Mouse (Mus musculus): ENCODE measurements around the gene Itgb4. TPM values are rescaled to one million over a fixed set of nuclear protein-coding genes. Genes with fewer than 3 reads are reported as not detected.

Itgb4 gene
- polyA plus RNA-seq, 1 experiment: 0.23 TPM

DNA sequence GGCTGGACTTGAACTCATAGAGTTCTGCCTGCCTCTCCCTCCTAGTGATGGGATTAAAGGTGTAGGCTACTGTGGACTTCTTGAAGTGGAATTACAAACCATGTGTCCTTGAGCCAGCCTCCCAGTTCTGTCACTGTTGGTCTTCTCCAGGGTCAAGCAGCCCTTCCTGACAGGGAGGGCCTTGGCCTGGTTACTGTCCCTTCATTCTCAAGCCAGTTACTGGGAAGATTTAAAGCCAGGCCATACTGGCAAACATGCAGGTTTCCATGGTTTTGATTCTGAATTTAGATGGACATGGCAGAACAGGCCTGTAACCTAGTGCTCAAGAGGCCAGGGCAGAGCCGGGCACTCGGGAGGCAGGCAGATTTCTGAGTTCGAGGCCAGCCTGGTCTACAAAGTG lies 20.7 kb downstream of the Itgb4 start:
- TF ChIP-seq CTCF (IDR thresholded peaks at IDR 0.05; ENCODE audit: low read depth, low read length): no peak
- Histone ChIP-seq H3K4me1 (ENCODE audit: control insufficient read depth, insufficient read depth, low read length) (no peaks in the 10 kb centered on the region), H3K27ac (ENCODE audit: insufficient read depth, low read depth, low read length) (no peak overlapping the region), H3K4me3 (ENCODE audit: insufficient read depth, low read length) (no peak overlapping the region)

DNA sequence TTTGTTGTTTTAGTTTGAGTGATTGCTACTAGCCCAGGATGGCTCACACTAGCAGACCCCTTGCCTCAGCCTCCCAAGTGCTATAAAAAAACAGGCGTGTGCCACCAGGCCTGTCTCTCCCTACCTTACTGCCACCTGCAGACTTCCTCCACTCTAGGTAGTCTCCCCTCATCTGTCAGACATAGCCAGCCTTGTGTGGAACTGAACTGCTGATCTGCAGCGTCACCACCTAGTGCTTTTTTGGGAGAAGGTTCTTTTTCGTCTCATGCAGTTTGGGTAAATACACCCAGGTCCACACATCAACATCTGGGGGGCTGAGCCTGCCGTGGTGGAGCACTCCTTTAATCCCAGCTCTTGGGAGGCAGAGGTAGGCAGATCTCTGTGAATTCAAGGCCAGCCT lies 22.5 kb downstream of the Itgb4 start:
- no peak overlapping the region for H3K4me3 ChIP-seq (ENCODE audit: insufficient read depth, low read length)
- TF ChIP-seq POLR2A (IDR thresholded peaks at IDR 0.05; ENCODE audit: borderline replicate concordance, low read depth, low read length) (no peak), CTCF (IDR thresholded peaks at IDR 0.05; ENCODE audit: low read depth, low read length) (no peak)
- no peaks in the 10 kb centered on the region for H3K4me1 ChIP-seq (ENCODE audit: control insufficient read depth, insufficient read depth, low read length)
- no peak overlapping the region for H3K27ac ChIP-seq (ENCODE audit: insufficient read depth, low read depth, low read length)

DNA sequence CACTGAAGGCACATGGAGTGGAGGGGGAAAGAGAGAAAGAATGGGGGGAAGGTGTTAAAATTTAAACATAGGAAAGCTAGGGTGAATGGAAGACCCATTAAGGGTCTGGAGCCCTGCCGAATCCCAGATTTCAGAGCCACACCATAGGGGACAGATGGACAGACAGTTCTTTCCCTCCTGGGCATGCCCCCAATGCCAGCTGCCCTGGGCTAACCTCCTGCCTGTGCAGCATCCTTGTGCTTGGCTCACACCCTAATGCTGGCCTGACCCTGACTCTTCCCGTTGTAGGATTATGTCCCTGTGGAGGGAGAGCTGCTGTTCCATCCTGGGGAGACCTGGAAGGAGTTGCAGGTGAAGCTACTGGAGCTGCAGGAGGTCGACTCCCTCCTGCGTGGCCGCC lies 23.2 kb downstream of the Itgb4 start:
- Histone ChIP-seq H3K4me3 (ENCODE audit: insufficient read depth, low read length) (no peak overlapping the region), H3K4me1 (ENCODE audit: control insufficient read depth, insufficient read depth, low read length) (no peaks in the 10 kb centered on the region), H3K27ac (ENCODE audit: insufficient read depth, low read depth, low read length) (no peak overlapping the region)
- TF ChIP-seq POLR2A (IDR thresholded peaks at IDR 0.05; ENCODE audit: borderline replicate concordance, low read depth, low read length) (no peak), CTCF (IDR thresholded peaks at IDR 0.05; ENCODE audit: low read depth, low read length) (no peak)

DNA sequence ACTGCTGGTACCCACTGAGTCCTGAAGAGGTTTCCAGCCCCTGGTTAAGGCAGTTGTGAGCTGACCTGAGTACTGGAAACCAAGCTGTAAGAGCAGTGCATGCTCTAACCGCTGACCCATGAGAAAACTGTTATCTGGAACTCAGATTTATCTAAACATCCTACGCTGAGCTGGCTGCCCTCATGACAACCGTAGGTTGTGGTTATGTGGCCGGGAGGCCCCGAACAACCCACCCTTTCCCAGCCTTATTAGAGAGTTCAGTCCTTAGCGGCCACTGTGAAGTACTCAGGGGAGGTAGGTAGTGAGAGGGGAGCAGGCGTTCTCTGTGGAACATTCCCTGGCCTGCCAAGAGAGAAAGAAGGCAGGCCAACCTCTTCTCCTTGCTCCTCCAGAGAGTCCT lies 24.5 kb downstream of the Itgb4 start:
- no peak for TF ChIP-seq POLR2A (IDR thresholded peaks at IDR 0.05; ENCODE audit: borderline replicate concordance, low read depth, low read length)
- no peak for TF ChIP-seq CTCF (IDR thresholded peaks at IDR 0.05; ENCODE audit: low read depth, low read length)
- Histone ChIP-seq H3K27ac (ENCODE audit: insufficient read depth, low read depth, low read length) (no peak overlapping the region), H3K4me1 (ENCODE audit: control insufficient read depth, insufficient read depth, low read length) (no peaks in the 10 kb centered on the region), H3K4me3 (ENCODE audit: insufficient read depth, low read length) (no peak overlapping the region)

DNA sequence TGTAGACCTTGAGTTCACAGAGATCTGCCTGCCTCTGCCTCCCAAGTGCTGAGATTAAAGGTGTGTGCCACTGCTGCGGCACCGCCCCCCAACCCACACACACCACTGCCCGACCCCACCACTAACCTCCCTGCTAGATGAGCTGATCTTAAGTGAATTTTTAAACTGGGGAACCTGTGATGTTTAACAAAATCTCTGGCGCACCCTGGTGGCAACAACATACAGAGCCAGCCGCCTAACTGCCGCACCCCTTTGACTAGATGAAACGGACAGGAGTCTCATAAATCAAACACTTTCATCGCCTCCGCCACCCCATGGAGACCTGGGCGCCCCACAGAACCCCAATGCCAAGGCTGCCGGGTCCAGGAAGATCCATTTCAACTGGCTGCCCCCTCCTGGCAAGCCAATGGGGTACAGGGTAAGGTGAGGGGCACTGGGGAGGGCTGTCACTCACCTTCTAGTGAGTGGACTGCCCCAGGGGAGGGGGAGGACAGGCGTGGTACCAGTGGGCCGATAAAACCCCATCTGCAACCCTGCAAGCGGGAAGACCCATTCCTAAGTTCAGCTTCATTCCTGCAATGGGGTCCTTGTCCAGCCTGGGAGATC lies 25.1 kb downstream of the Itgb4 start:
- H3K4me1 ChIP-seq (ENCODE audit: control insufficient read depth, insufficient read depth, low read length): peaks cover 3% of the 10 kb centered on the region
- no peak overlapping the region for H3K27ac ChIP-seq (ENCODE audit: insufficient read depth, low read depth, low read length)
- H3K4me3 ChIP-seq (ENCODE audit: insufficient read depth, low read length): no peak overlapping the region
- TF ChIP-seq CTCF (IDR thresholded peaks at IDR 0.05; ENCODE audit: low read depth, low read length): peak; percentile 50
- TF ChIP-seq POLR2A (IDR thresholded peaks at IDR 0.05; ENCODE audit: borderline replicate concordance, low read depth, low read length): no peak

DNA sequence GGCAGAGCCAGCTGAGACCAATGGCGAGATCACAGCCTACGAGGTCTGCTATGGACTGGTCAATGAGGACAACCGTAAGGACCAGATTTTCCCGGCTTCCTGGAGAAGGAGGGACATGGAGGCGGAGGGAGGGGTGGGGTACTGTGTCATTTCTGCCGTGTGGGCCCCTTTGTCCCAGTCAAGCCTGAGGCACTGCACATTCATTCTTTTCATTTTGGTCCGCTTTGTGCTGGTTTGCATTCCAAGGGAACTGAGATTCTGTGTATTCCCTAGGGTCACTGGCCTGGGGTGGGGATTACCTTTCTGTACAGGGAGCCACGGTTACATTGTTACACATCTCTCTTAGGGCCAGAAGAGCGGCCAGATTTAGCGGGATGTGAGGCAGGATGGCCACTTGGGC lies 26.1 kb downstream of the Itgb4 start:
- H3K4me3 ChIP-seq (ENCODE audit: insufficient read depth, low read length): no peak overlapping the region
- H3K27ac ChIP-seq (ENCODE audit: insufficient read depth, low read depth, low read length): no peak overlapping the region
- TF ChIP-seq POLR2A (IDR thresholded peaks at IDR 0.05; ENCODE audit: borderline replicate concordance, low read depth, low read length) (no peak), CTCF (IDR thresholded peaks at IDR 0.05; ENCODE audit: low read depth, low read length) (no peak)
- peaks cover 9% of the 10 kb centered on the region for H3K4me1 ChIP-seq (ENCODE audit: control insufficient read depth, insufficient read depth, low read length)

DNA sequence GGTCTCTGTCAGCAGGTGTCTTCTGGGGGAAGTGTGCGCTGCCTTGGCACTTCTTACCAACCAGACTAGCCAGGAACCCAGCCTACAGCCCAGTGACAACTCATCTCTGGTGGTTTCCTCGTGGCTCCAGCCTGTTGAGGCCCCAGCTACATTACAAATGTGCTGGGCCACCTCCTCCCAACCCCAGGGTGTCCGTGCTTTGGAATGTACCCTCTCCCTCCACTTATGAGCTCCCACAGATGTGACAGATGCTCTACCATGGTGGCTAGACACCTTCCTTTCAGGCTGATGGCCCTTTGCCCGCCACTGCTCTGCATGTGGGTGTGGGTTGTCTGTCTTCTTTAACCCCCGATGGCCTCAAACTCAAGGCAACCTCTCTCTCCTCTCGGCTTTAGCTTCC lies 27.2 kb downstream of the Itgb4 start:
- no peak overlapping the region for H3K27ac ChIP-seq (ENCODE audit: insufficient read depth, low read depth, low read length)
- TF ChIP-seq POLR2A (IDR thresholded peaks at IDR 0.05; ENCODE audit: borderline replicate concordance, low read depth, low read length) (no peak), CTCF (IDR thresholded peaks at IDR 0.05; ENCODE audit: low read depth, low read length) (no peak)
- H3K4me3 ChIP-seq (ENCODE audit: insufficient read depth, low read length): no peak overlapping the region
- H3K4me1 ChIP-seq (ENCODE audit: control insufficient read depth, insufficient read depth, low read length): peaks cover 10% of the 10 kb centered on the region

DNA sequence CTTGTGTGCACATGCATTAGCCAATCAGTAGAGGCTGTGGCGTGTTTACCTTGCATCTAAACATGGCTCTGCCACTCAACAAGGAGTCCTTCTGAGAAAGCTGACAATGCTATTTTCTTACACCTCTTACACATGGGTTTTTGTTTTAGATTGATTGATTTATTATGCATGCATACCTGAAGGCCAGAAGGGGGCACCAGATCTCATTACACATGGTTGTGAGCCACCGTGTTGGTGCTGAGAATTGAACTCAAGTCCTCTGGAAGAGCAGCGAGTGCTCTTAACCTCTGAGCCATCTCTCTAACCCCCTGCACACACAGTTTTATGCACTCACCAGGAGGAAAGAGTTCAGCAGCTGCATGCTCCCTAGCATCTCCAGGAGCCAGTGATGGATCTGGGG lies 28.4 kb downstream of the Itgb4 start:
- no peak for TF ChIP-seq POLR2A (IDR thresholded peaks at IDR 0.05; ENCODE audit: borderline replicate concordance, low read depth, low read length)
- TF ChIP-seq CTCF (IDR thresholded peaks at IDR 0.05; ENCODE audit: low read depth, low read length): no peak
- H3K4me1 ChIP-seq (ENCODE audit: control insufficient read depth, insufficient read depth, low read length): peaks cover 10% of the 10 kb centered on the region
- no peak overlapping the region for H3K4me3 ChIP-seq (ENCODE audit: insufficient read depth, low read length)
- no peak overlapping the region for H3K27ac ChIP-seq (ENCODE audit: insufficient read depth, low read depth, low read length)

DNA sequence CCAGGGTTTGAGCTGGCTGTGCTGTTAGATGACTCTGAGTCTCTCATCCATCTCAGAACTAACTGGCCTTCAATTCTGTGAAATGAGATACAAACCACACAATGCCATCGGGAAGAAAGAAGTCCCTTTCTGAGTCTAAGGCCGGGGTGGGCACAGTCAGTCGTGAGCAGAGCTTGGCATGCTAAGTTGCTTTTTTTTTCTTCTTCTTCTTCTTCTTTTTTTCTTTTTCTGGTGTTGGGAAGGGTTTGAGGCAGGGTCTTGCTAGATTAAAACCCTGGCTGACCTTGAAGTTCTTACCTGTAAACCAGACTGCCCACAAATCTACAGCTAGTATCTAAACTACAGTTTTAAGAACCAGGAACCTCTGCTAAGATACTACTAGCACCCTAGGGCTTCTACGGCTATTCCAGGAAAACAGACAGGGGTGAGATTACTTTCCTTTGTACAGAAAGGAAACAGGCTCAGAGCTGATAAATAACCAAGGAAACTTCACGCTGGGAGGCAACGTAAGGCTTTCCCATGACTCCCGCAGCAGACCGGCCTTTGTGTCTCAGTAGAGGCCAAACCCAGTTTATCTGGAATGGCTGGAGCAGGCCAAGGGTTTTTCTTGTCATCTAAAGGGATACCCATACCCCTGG lies 29.8 kb downstream of the Itgb4 start:
- H3K4me1 ChIP-seq (ENCODE audit: control insufficient read depth, insufficient read depth, low read length): peaks cover 10% of the 10 kb centered on the region
- 0 out of 2 replicates have a peak overlapping the region, but pooled peaks have one; percentile 4 for H3K27ac ChIP-seq (ENCODE audit: insufficient read depth, low read depth, low read length)
- H3K4me3 ChIP-seq (ENCODE audit: insufficient read depth, low read length): peak overlapping the region; percentile 33
- no peak for TF ChIP-seq CTCF (IDR thresholded peaks at IDR 0.05; ENCODE audit: low read depth, low read length)
- TF ChIP-seq POLR2A (IDR thresholded peaks at IDR 0.05; ENCODE audit: borderline replicate concordance, low read depth, low read length): no peak

DNA sequence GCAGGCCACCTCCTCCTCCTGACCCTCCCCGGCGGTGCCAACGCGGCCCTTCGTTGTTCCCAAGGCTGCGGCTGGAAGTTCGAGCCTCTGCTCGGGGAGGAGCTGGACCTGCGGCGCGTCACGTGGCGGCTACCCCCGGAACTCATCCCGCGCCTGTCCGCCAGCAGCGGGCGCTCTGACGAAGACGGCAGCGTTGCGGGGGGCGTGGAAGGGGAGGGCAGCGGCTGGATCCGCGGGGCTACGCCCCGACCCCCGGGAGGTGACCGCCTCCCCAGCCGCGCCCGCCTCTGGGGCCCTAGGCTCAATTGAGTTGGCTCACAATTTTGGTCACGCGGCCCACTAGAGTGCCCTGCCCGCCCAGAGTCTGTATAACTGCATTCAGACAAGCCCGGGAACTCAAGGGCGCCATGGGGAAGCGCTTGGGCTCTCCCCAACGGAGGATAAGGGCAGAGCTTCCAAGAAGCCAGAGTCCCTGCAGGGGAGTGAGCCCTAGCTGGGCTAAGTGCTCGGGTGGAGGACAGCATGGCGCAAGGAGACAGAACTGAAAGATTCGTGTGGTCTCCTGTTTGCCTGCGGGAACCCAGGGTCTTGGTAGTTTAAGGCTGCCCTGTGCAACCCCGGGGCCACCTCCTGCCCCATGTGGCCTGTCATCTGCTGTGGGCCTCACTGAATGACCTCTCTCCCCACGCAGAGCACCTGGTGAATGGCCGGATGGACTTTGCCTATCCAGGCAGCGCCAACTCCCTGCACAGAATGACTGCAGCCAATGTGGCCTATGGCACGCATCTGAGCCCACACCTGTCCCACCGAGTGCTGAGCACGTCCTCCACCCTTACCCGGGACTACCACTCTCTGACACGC lies 30.6 kb downstream of the Itgb4 start:
- Histone ChIP-seq H3K4me3 (ENCODE audit: insufficient read depth, low read length) (peak overlapping the region; percentile 33), H3K4me1 (ENCODE audit: control insufficient read depth, insufficient read depth, low read length) (peaks cover 10% of the 10 kb centered on the region), H3K27ac (ENCODE audit: insufficient read depth, low read depth, low read length) (peak overlapping the region; percentile 31)
- TF ChIP-seq CTCF (IDR thresholded peaks at IDR 0.05; ENCODE audit: low read depth, low read length) (peak; percentile 28; the same call in 1 of the 2 replicates), POLR2A (IDR thresholded peaks at IDR 0.05; ENCODE audit: borderline replicate concordance, low read depth, low read length) (no peak)
